Mouse (Mus musculus) hindbrain, embryonic 13.5 days (tissue): ENCODE results near the gene Ptger1. TPM values are rescaled to one million over a fixed set of nuclear protein-coding genes. Genes with fewer than 3 reads are reported as not detected.
A peak's percentile ranks its signal among the peaks of the same experiment; 100 is the strongest.

ENCODE experiments used
- ATAC-seq: fragments of 200-750 bp; cut with Nextera tagmentation; 2 replicates; pipeline ENCODE4 v1.8.0; 2017; ENCODE audit warnings: moderate TSS enrichment; ENCODE audit not compliant: low FRiP score
- H3K27ac ChIP-seq: fragments of 300-500 bp; sonication (generic); 2 replicates; pipeline ENCODE4 v1.5.1; 2015; ENCODE audit warnings: inconsistent platforms, mild to moderate bottlenecking, moderate library complexity
- H3K27me3 ChIP-seq: fragments of 300-500 bp; sonication (generic); 2 replicates; pipeline ENCODE4 v1.6.1; 2015; ENCODE audit warnings: mild to moderate bottlenecking, inconsistent platforms
- H3K36me3 ChIP-seq: fragments of 300-500 bp; sonication (generic); 2 replicates; pipeline ENCODE4 v1.6.1; 2015; ENCODE audit warnings: mild to moderate bottlenecking, inconsistent platforms
- H3K4me1 ChIP-seq: fragments of 300-500 bp; sonication (generic); replicated peaks from 2 replicates; pipeline ENCODE4 v1.6.1; 2015; ENCODE audit warnings: inconsistent platforms
- H3K4me2 ChIP-seq: fragments of 300-500 bp; sonication (generic); 2 replicates; pipeline ENCODE4 v1.6.1; 2015; ENCODE audit warnings: inconsistent platforms, mild to moderate bottlenecking, moderate library complexity
- H3K4me3 ChIP-seq: fragments of 300-500 bp; sonication (generic); 2 replicates; pipeline ENCODE4 v1.5.1; 2015; ENCODE audit warnings: mild to moderate bottlenecking, inconsistent platforms
- H3K9ac ChIP-seq: fragments of 300-500 bp; sonication (generic); 2 replicates; pipeline ENCODE4 v1.6.1; 2015; ENCODE audit warnings: mild to moderate bottlenecking, inconsistent platforms
- H3K9me3 ChIP-seq: fragments of 300-500 bp; sonication (generic); 2 replicates; pipeline ENCODE4 v1.6.1; 2016; ENCODE audit warnings: inconsistent platforms
- WGBS: fragments of 180-500 bp; shearing (Covaris S2); methylation state at CpG from one replicate; pipeline ENCODE4 v1.1.7; 2015; 5-methylcytosine and 5-hydroxymethylcytosine counted together
- polyA plus RNA-seq: library from polyadenylated mRNA; unstranded; fragments of >200 nt; fragmentation: Nextera tagmentation; extraction: Ambion mirVana; gene quantifications from 2 replicates; pipeline ENCODE4 v1.2.1, GENCODE M21; 2015

The Ptger1 gene
- polyA plus RNA-seq, 1 experiment from 2014 or later, result 0.70 TPM

- Histone ChIP-seq H3K4me3 (no peak overlapping the region), H3K4me2 (no peak overlapping the region), H3K9ac (no peak overlapping the region), H3K27ac (no peak overlapping the region), H3K9me3 (no peaks in the 10 kb centered on the region), H3K36me3 (no peaks in the 10 kb centered on the region), H3K27me3 (no peaks in the 10 kb centered on the region), H3K4me1 (peaks cover 36% of the 10 kb centered on the region)
- no peak for ATAC-seq
- WGBS, result 85% methylated on average over 9 of the region's 9 CpGs
Measured at GRCm38 (mm10) chr8:83700423-83701085, 34.1 kb downstream of the Ptger1 start.

- H3K4me2 ChIP-seq, result no peak overlapping the region
- no peak for ATAC-seq
- no peak overlapping the region for H3K27ac ChIP-seq
- H3K27me3 ChIP-seq, result no peaks in the 10 kb centered on the region
- H3K4me3 ChIP-seq, result no peak overlapping the region
- 82% methylated on average over 4 of the region's 4 CpGs for WGBS
- H3K4me1 ChIP-seq, result peaks cover 15% of the 10 kb centered on the region
- no peak overlapping the region for H3K9ac ChIP-seq
- no peaks in the 10 kb centered on the region for H3K36me3 ChIP-seq
- H3K9me3 ChIP-seq, result no peaks in the 10 kb centered on the region
Measured at GRCm38 (mm10) chr8:83703426-83703825, 36.9 kb downstream of the Ptger1 start.

GRCm38 (mm10) chr8:83706411-83706810 is 39.9 kb downstream of the Ptger1 start:
- Histone ChIP-seq H3K27ac (no peak overlapping the region), H3K4me1 (no peaks in the 10 kb centered on the region), H3K36me3 (no peaks in the 10 kb centered on the region), H3K4me3 (no peak overlapping the region), H3K9me3 (no peaks in the 10 kb centered on the region), H3K9ac (no peak overlapping the region), H3K4me2 (no peak overlapping the region), H3K27me3 (no peaks in the 10 kb centered on the region)
- no peak for ATAC-seq
- WGBS, result 56% methylated on average over 5 of the region's 5 CpGs

- H3K36me3 ChIP-seq, result no peaks in the 10 kb centered on the region
- H3K27me3 ChIP-seq, result no peaks in the 10 kb centered on the region
- H3K4me3 ChIP-seq, result no peak overlapping the region
- no peaks in the 10 kb centered on the region for H3K4me1 ChIP-seq
- H3K9ac ChIP-seq, result no peak overlapping the region
- no peaks in the 10 kb centered on the region for H3K9me3 ChIP-seq
- H3K4me2 ChIP-seq, result no peak overlapping the region
- 79% methylated on average over 8 of the region's 8 CpGs for WGBS
- no peak for ATAC-seq
- no peak overlapping the region for H3K27ac ChIP-seq
Measured at GRCm38 (mm10) chr8:83707554-83707953, 41.1 kb downstream of the Ptger1 start.

GRCm38 (mm10) chr8:83714676-83715030 is 48.2 kb downstream of the Ptger1 start:
- H3K4me3 ChIP-seq, result peak overlapping the region; percentile 88
- no peaks in the 10 kb centered on the region; the same call in 1 of the 2 replicates for H3K27me3 ChIP-seq
- H3K9me3 ChIP-seq, result no peaks in the 10 kb centered on the region
- WGBS, result 18% methylated on average over 8 of the region's 8 CpGs
- H3K9ac ChIP-seq, result no peak overlapping the region
- no peak; the same call in 1 of the 2 replicates for ATAC-seq
- H3K27ac ChIP-seq, result peak overlapping the region; percentile 46; the same call in 1 of the 2 replicates
- H3K4me2 ChIP-seq, result peak overlapping the region; percentile 51
- peaks cover 23% of the 10 kb centered on the region for H3K4me1 ChIP-seq
- peaks cover 4% of the 10 kb centered on the region for H3K36me3 ChIP-seq

- no peaks in the 10 kb centered on the region for H3K9me3 ChIP-seq
- no peaks in the 10 kb centered on the region; the same call in 1 of the 2 replicates for H3K27me3 ChIP-seq
- under 1% methylated on average over 63 of the region's 63 CpGs for WGBS
- H3K36me3 ChIP-seq, result peaks cover 9% of the 10 kb centered on the region
- peak within 1 kb of the TSS; percentile 80 for H3K9ac ChIP-seq
- peaks cover 23% of the 10 kb centered on the region for H3K4me1 ChIP-seq
- H3K27ac ChIP-seq, result peak within 1 kb of the TSS; percentile 94
- ATAC-seq, result peak; percentile 100
- peak within 1 kb of the TSS; percentile 88 for H3K4me3 ChIP-seq
- peak within 1 kb of the TSS; percentile 95 for H3K4me2 ChIP-seq
Measured at GRCm38 (mm10) chr8:83715031-83715690, 48.7 kb downstream of the Ptger1 start, which contains the start of gene Ddx39. Gene Ddx39, plus strand, starts transcription at chr8:83715177.

GRCm38 (mm10) chr8:83715771-83716170 is 49.3 kb downstream of the Ptger1 start:
- 2% methylated on average over 17 of the region's 17 CpGs for WGBS
- Histone ChIP-seq H3K9me3 (no peaks in the 10 kb centered on the region), H3K27me3 (no peaks in the 10 kb centered on the region; the same call in 1 of the 2 replicates), H3K4me1 (peaks cover 23% of the 10 kb centered on the region), H3K36me3 (peaks cover 15% of the 10 kb centered on the region), H3K4me2 (peak overlapping the region; percentile 95), H3K4me3 (peak overlapping the region; percentile 88), H3K27ac (peak overlapping the region; percentile 94), H3K9ac (peak overlapping the region; percentile 80)
- no peak for ATAC-seq

- H3K9ac ChIP-seq, result peak overlapping the region; percentile 80; the same call in 1 of the 2 replicates
- WGBS, result 72% methylated on average over 2 of the region's 2 CpGs
- H3K9me3 ChIP-seq, result no peaks in the 10 kb centered on the region
- ATAC-seq, result no peak
- H3K4me1 ChIP-seq, result peaks cover 23% of the 10 kb centered on the region
- peak overlapping the region; percentile 95 for H3K4me2 ChIP-seq
- H3K4me3 ChIP-seq, result peak overlapping the region; percentile 88
- no peaks in the 10 kb centered on the region; the same call in 1 of the 2 replicates for H3K27me3 ChIP-seq
- no peak overlapping the region for H3K27ac ChIP-seq
- H3K36me3 ChIP-seq, result peaks cover 23% of the 10 kb centered on the region
Measured at GRCm38 (mm10) chr8:83716563-83716962, 50.1 kb downstream of the Ptger1 start.

- ATAC-seq, result no peak
- WGBS, result 99% methylated on average over 2 of the region's 2 CpGs
Measured at GRCm38 (mm10) chr8:83719048-83719447, 52.6 kb downstream of the Ptger1 start.

GRCm38 (mm10) chr8:83719693-83720092 is 53.2 kb downstream of the Ptger1 start:
- H3K4me1 ChIP-seq, result peaks cover 23% of the 10 kb centered on the region
- ATAC-seq, result no peak
- 88% methylated on average over 2 of the region's 2 CpGs for WGBS
- H3K9ac ChIP-seq, result no peak overlapping the region
- H3K4me2 ChIP-seq, result no peak overlapping the region
- no peak overlapping the region for H3K4me3 ChIP-seq
- H3K27me3 ChIP-seq, result no peaks in the 10 kb centered on the region
- no peaks in the 10 kb centered on the region for H3K9me3 ChIP-seq
- peaks cover 54% of the 10 kb centered on the region for H3K36me3 ChIP-seq
- H3K27ac ChIP-seq, result no peak overlapping the region

More at GRCm38 (mm10) chr8:83719048-83719447, 52.6 kb downstream of the Ptger1 start:
- H3K4me2 ChIP-seq, result no peak overlapping the region
- no peak overlapping the region for H3K4me3 ChIP-seq
- H3K4me1 ChIP-seq, result peaks cover 23% of the 10 kb centered on the region
- no peaks in the 10 kb centered on the region for H3K9me3 ChIP-seq
- no peak overlapping the region for H3K27ac ChIP-seq
- H3K36me3 ChIP-seq, result peaks cover 48% of the 10 kb centered on the region
- H3K27me3 ChIP-seq, result no peaks in the 10 kb centered on the region
- no peak overlapping the region for H3K9ac ChIP-seq

GRCm38 (mm10) chr8:83721405-83722025 is 55.0 kb downstream of the Ptger1 start:
- Histone ChIP-seq H3K27ac (no peak overlapping the region), H3K4me3 (no peak overlapping the region), H3K36me3 (peaks cover 69% of the 10 kb centered on the region), H3K9me3 (no peaks in the 10 kb centered on the region), H3K4me1 (peaks cover 16% of the 10 kb centered on the region), H3K27me3 (no peaks in the 10 kb centered on the region), H3K9ac (no peak overlapping the region), H3K4me2 (no peak overlapping the region)
- 90% methylated on average over 25 of the region's 25 CpGs for WGBS
- ATAC-seq, result no peak
